Mouse (Mus musculus) megakaryocyte-erythroid progenitor cell, adult 5-6 weeks (primary cell): ENCODE measurements around the gene Agbl2. TPM values are rescaled to one million over a fixed set of nuclear protein-coding genes. Genes with fewer than 3 reads are reported as not detected.
A peak's percentile ranks its signal among the peaks of the same experiment; 100 is the strongest.

Experiments
- ATAC-seq: replicated peaks from 2 replicates; pipeline ENCODE4 v1.8.0; 2016; ENCODE audit warnings: mild to moderate bottlenecking, inconsistent platforms; ENCODE audit not compliant: severe bottlenecking, poor library complexity, low FRiP score, low TSS enrichment
- total RNA-seq, 2 experiments: library from RNA; stranded (forward) in 1 of 2; stranded (reverse) in 1 of 2; fragments of 200-1000, 215-1000 nt in 1 of 2; fragments of >200 nt in 1 of 2; fragmentation: Nextera tagmentation in 1 of 2; gene quantifications; 2 replicates each; pipeline ENCODE4 v1.2.3; 2014 to 2017

Gene Agbl2
- not detected in 2 replicates for total RNA-seq (2014; fragmentation: Nextera tagmentation)
- not detected in 2 replicates for total RNA-seq (2017)

- ATAC-seq, result 0 out of 2 replicates have a peak, but pooled peaks have one; percentile 28
Measured at GRCm38 (mm10) chr2:90782458-90782857, at the start of gene Agbl2. Gene Agbl2 (plus strand): TSS chr2:90782727.

- no peak for ATAC-seq
Measured at GRCm38 (mm10) chr2:90735326-90735725, 47.2 kb upstream of the Agbl2 start.

- ATAC-seq, result no peak
Measured at GRCm38 (mm10) chr2:90738801-90739200, 43.7 kb upstream of the Agbl2 start.

- no peak for ATAC-seq
Measured at GRCm38 (mm10) chr2:90739327-90739726, 43.2 kb upstream of the Agbl2 start.

GRCm38 (mm10) chr2:90739921-90740320, 42.6 kb upstream of the Agbl2 start:
- no peak for ATAC-seq

- no peak for ATAC-seq
Measured at GRCm38 (mm10) chr2:90744285-90745052, 38.1 kb upstream of the Agbl2 start.

GRCm38 (mm10) chr2:90745053-90745678, 37.4 kb upstream of the Agbl2 start, which contains the start of gene Fnbp4:
Gene Fnbp4 (plus strand): TSS chr2:90745370.
- ATAC-seq, result peak; percentile 98

GRCm38 (mm10) chr2:90745740-90746537, 36.6 kb upstream of the Agbl2 start:
- peak; percentile 17; the same call in 1 of the 2 replicates for ATAC-seq

- no peak for ATAC-seq
Measured at GRCm38 (mm10) chr2:90746538-90746865, 36.0 kb upstream of the Agbl2 start.

GRCm38 (mm10) chr2:90747131-90747530, 35.4 kb upstream of the Agbl2 start:
- no peak for ATAC-seq

GRCm38 (mm10) chr2:90749676-90750459, 32.7 kb upstream of the Agbl2 start:
- no peak for ATAC-seq

GRCm38 (mm10) chr2:90753565-90753964, 29.0 kb upstream of the Agbl2 start:
- ATAC-seq, result no peak

GRCm38 (mm10) chr2:90754188-90754587, 28.3 kb upstream of the Agbl2 start:
- ATAC-seq, result peak; percentile 85

- ATAC-seq, result no peak
Measured at GRCm38 (mm10) chr2:90765123-90765522, 17.4 kb upstream of the Agbl2 start.

- ATAC-seq, result no peak
Measured at GRCm38 (mm10) chr2:90781323-90781722, 1.2 kb upstream of the Agbl2 start.

- no peak for ATAC-seq
Measured at GRCm38 (mm10) chr2:90781938-90782337, 589 bp upstream of the Agbl2 start.

- peak; percentile 39 for ATAC-seq
Measured at GRCm38 (mm10) chr2:90782901-90783486, 467 bp downstream of the Agbl2 start.

GRCm38 (mm10) chr2:90788126-90788525, 5.6 kb downstream of the Agbl2 start:
- no peak for ATAC-seq
